10 mouse cellular contexts compared by ENCODE assay signal in the genomic region with DNA sequence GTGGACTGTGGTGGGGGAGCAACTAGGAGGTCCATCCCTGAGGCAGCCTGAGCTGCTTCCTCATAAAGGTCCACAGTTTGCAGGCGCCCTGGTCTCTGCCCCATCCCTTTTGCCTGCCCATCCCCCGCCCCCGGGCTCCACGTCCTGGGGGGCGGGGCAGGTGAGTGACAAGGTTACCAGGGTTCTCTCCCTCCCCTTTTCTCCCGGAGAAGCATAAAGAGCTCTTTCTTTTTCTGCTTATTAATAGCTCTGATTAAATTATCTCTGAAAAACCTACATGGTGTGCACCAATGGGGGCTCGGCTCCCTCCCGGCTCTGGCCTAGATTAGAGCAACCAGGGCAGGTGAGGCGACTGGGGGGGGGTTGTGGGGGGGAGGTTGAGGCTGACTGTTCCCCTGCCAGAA. TPM values are rescaled to one million over a fixed set of nuclear protein-coding genes. Genes with fewer than 3 reads are reported as not detected.
DNase-seq lines count a peak whose midpoint lies in the region; ATAC-seq and TF ChIP-seq lines count a peak whose summit lies in the region.
"Had no signal": no experiment of that assay in that cellular context is flagged by ENCODE, and none has a peak within 500 bp of the region (broad histone marks: within the 10 kb centered on the region; RNA-seq: fewer than 3 reads in every experiment).

No protein-coding gene starts in this region.

- peaks cover 13% of the 10 kb centered on the region for H3K9me3 ChIP-seq in midbrain, embryonic 10.5 days (replicated peaks)
- H3K9me3 ChIP-seq in midbrain, embryonic 14.5 days (ENCODE audit: control insufficient read depth, low read length): no peaks in the 10 kb centered on the region
- no peaks in the 10 kb centered on the region for H3K9me3 ChIP-seq in hindbrain, postnatal 0 days (ENCODE audit: low read length)
- H3K9me3 ChIP-seq: midbrain, embryonic 15.5 days had no signal

- no peak overlapping the region for H3K9ac ChIP-seq in midbrain, embryonic 14.5 days (replicated peaks; ENCODE audit: low read length)
- H3K9ac ChIP-seq in hindbrain, postnatal 0 days (replicated peaks; ENCODE audit: low read length): no peak overlapping the region
- H3K9ac ChIP-seq: midbrain, embryonic 15.5 days had no signal

- TF ChIP-seq CTCF in hindbrain, postnatal 0 days (IDR thresholded peaks at IDR 0.05; ENCODE audit: low read depth): no peak
- no peak for TF ChIP-seq CTCF in left cerebral cortex, adult 2 months (IDR thresholded peaks at IDR 0.05)

- peaks cover 43% of the 10 kb centered on the region for H3K4me1 ChIP-seq in midbrain, embryonic 10.5 days
- H3K4me1 ChIP-seq in midbrain, embryonic 14.5 days (ENCODE audit: control insufficient read depth, insufficient read depth, low read length): 0 out of 2 replicates have a peak, but pooled peaks cover 3% of the 10 kb centered on the region
- H3K4me1 ChIP-seq in hindbrain, postnatal 0 days (ENCODE audit: insufficient read depth, low read length): no peaks in the 10 kb centered on the region

- intact Hi-C loops in left cerebral cortex, adult 2 months (cut with DNase I): no loop called here

- H3K4me2 ChIP-seq in midbrain, embryonic 14.5 days (ENCODE audit: low read length): no peak overlapping the region
- no peak overlapping the region for H3K4me2 ChIP-seq in hindbrain, postnatal 0 days (ENCODE audit: low read depth, low read length)
- H3K4me2 ChIP-seq: midbrain, embryonic 15.5 days had no signal

- WGBS in midbrain, embryonic 10.5 days: 48% methylated on average over 9 of the region's 9 CpGs
- WGBS in midbrain, embryonic 14.5 days: 19% methylated on average over 8 of the region's 9 CpGs
- WGBS in hindbrain, postnatal 0 days: 33% methylated on average over 9 of the region's 9 CpGs

- H3K36me3 ChIP-seq in midbrain, embryonic 10.5 days: no peaks in the 10 kb centered on the region
- H3K36me3 ChIP-seq in midbrain, embryonic 14.5 days (ENCODE audit: control insufficient read depth, insufficient read depth, low read length): no peaks in the 10 kb centered on the region
- H3K36me3 ChIP-seq in hindbrain, postnatal 0 days (ENCODE audit: insufficient read depth, low read length): no peaks in the 10 kb centered on the region
- H3K36me3 ChIP-seq in splenic B cell, adult 2 months (ENCODE audit: control insufficient read depth, insufficient read depth, low read length, poor library complexity, severe bottlenecking): no peaks in the 10 kb centered on the region
- H3K36me3 ChIP-seq: midbrain, embryonic 15.5 days had no signal

- peak overlapping the region; percentile 57; the same call in 1 of the 2 replicates for H3K27ac ChIP-seq in midbrain, embryonic 10.5 days (replicated peaks)
- no peak overlapping the region for H3K27ac ChIP-seq in midbrain, embryonic 14.5 days (replicated peaks; ENCODE audit: low read depth, low read length)
- no peak overlapping the region for H3K27ac ChIP-seq in hindbrain, postnatal 0 days
- H3K27ac ChIP-seq in left cerebral cortex, adult 2 months: no peak overlapping the region
- H3K27ac ChIP-seq: midbrain, embryonic 15.5 days had no signal

- ATAC-seq in midbrain, embryonic 14.5 days (ENCODE audit: low FRiP score, low TSS enrichment): no peak
- peak; percentile 39 for ATAC-seq in hindbrain, postnatal 0 days
- no peak for ATAC-seq in frontal cortex, adult (ENCODE audit: low TSS enrichment)
- ATAC-seq: midbrain, embryonic 15.5 days had no signal

- H3K4me3 ChIP-seq in midbrain, embryonic 10.5 days: no peak overlapping the region
- H3K4me3 ChIP-seq in midbrain, embryonic 14.5 days (replicated peaks; ENCODE audit: low read depth, low read length): no peak overlapping the region
- no peak overlapping the region for H3K4me3 ChIP-seq in hindbrain, postnatal 0 days (ENCODE audit: low read length)
- H3K4me3 ChIP-seq in left cerebral cortex, adult 2 months: no peak overlapping the region
- H3K4me3 ChIP-seq: midbrain, embryonic 15.5 days had no signal

- DNase-seq in embryo, embryonic 11 days: peak; percentile 70
- no peak for DNase-seq in embryo, embryonic 9.5 days (ENCODE audit: extremely low spot score)
- no peak for DNase-seq in midbrain, embryonic 10.5 days (ENCODE audit: low spot score)
- no peak for DNase-seq in midbrain, embryonic 14.5 days
- DNase-seq in hindbrain, postnatal 0 days (ENCODE audit: low spot score): no peak
- DNase-seq in splenic B cell, adult 2 months (ENCODE audit: low read depth, low spot score): peak; percentile 14
- no peak for DNase-seq in left cerebral cortex, adult 2 months (ENCODE audit: extremely low spot score in 1 of 2, low spot score in 2 of 2)
- DNase-seq: layer of hippocampus, adult 9-11 months had no signal

- H3K27me3 ChIP-seq in midbrain, embryonic 10.5 days (ENCODE audit: low read depth, poor library complexity, severe bottlenecking): peaks cover 17% of the 10 kb centered on the region
- H3K27me3 ChIP-seq in midbrain, embryonic 14.5 days (ENCODE audit: control insufficient read depth, insufficient read depth, low read length): no peaks in the 10 kb centered on the region
- no peaks in the 10 kb centered on the region for H3K27me3 ChIP-seq in hindbrain, postnatal 0 days (ENCODE audit: insufficient read depth, low read length)
- no peaks in the 10 kb centered on the region for H3K27me3 ChIP-seq in splenic B cell, adult 2 months (ENCODE audit: control insufficient read depth, insufficient read depth, low read length, poor library complexity, severe bottlenecking)
- H3K27me3 ChIP-seq: midbrain, embryonic 15.5 days had no signal

RNA-seq across cellular contexts. Expression of a gene that starts 7.3 kb away (rescaled TPM):
- polyA plus RNA-seq in midbrain, embryonic 10.5 days (2016; fragmentation: Nextera tagmentation; extraction: Ambion mirVana): 4.0 and 5.1 TPM in 2 replicates
- polyA plus RNA-seq in midbrain, embryonic 14.5 days (2014; fragmentation: Nextera tagmentation; extraction: Ambion mirVana): 5.7 and 7.0 TPM in 2 replicates
- 11.7 and 15.1 TPM in 2 replicates for total RNA-seq in hindbrain, postnatal 0 days (2014; rRNA removed)
- polyA plus RNA-seq in hindbrain, postnatal 0 days (2015; fragmentation: Nextera tagmentation; extraction: Ambion mirVana): 2.8 and 2.9 TPM in 2 replicates
- total RNA-seq in left cerebral cortex, adult 2 months (2021): 1 to 10 TPM; 7.9 to 9.0 TPM

Comparison
In these comparisons a context has a peak if more than half of its experiments do, and no peak if none do; other contexts are left out.
1. DNase-seq: peak in embryo, embryonic 11 days (single experiment) and splenic B cell, adult 2 months (single experiment); none in embryo, embryonic 9.5 days (single experiment), midbrain, embryonic 10.5 days (single experiment), midbrain, embryonic 14.5 days (single experiment), hindbrain, postnatal 0 days (single experiment) and left cerebral cortex, adult 2 months (0 of 2).